Mouse (Mus musculus): Measurements from ENCODE around the gene Nudt9. TPM values are rescaled to one million over a fixed set of nuclear protein-coding genes. Genes with fewer than 3 reads are reported as not detected.
"Not testable (repeated sequence)": the region's sequence is repeated elsewhere in the genome, so short reads cannot be mapped to it uniquely, and the experiment has no call there.

Nudt9 gene
- polyA plus RNA-seq, 1 experiment from 2014 or later = 68.7 TPM

- WGBS = 35% methylated on average over 5 of the region's 5 CpGs
- H3K9me3 ChIP-seq = no peaks in the 10 kb centered on the region
- DNase-seq (ENCODE audit: low spot score) = no peak
- H3K36me3 ChIP-seq = peaks cover 3% of the 10 kb centered on the region
- H3K27me3 ChIP-seq (ENCODE audit: insufficient read depth, poor library complexity, severe bottlenecking) = no peaks in the 10 kb centered on the region
- peak overlapping the region; percentile 67 for H3K4me3 ChIP-seq
- peaks cover 39% of the 10 kb centered on the region for H3K4me1 ChIP-seq
- H3K27ac ChIP-seq = peak overlapping the region; percentile 87
Observed at GRCm38 (mm10) chr5:104022558-104022957, 23.5 kb upstream of the Nudt9 start.

DNA sequence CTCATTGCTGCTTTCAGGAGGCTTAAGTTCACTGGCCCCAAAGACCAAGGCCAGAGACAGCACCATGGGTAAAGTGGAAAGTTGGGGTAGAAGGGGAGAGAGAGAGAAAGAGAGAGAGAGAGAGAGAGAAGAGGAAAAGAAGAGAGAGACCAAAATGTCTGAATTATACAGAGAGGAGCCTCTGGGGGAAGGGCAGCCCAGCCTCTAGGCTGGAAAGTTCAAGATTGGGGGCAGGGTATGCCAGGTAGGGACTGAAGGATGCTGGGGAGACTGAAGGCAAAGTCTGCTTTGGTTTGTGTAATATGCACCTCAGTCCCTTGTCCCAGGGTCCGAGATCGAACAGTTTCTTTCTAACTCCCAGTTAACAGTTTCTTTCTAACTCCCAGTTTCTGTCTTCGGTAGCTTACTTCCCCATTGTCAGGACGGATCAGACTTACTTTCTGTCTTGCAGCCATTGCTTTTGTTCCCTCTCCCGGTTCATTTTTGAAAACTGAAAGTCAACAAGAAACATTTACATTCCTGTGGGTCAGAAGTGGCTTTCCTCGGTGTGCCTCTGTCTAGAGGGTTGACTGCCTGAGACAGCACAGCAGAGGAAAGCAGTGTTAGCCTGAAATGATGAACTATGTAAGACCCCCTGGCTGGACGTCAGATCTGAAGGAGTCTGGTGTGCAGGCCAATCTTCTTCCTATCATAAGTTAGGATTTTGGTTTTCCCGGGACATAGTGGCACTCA lies 22.7 kb upstream of the Nudt9 start:
- Histone ChIP-seq H3K4me3 (no peak overlapping the region), H3K27me3 (ENCODE audit: insufficient read depth, poor library complexity, severe bottlenecking) (no peaks in the 10 kb centered on the region), H3K36me3 (no peaks in the 10 kb centered on the region), H3K4me1 (peaks cover 39% of the 10 kb centered on the region), H3K9me3 (no peaks in the 10 kb centered on the region), H3K27ac (no peak overlapping the region)
- DNase-seq (ENCODE audit: low spot score) = no peak
- 79% methylated on average over 8 of the region's 8 CpGs for WGBS

DNA sequence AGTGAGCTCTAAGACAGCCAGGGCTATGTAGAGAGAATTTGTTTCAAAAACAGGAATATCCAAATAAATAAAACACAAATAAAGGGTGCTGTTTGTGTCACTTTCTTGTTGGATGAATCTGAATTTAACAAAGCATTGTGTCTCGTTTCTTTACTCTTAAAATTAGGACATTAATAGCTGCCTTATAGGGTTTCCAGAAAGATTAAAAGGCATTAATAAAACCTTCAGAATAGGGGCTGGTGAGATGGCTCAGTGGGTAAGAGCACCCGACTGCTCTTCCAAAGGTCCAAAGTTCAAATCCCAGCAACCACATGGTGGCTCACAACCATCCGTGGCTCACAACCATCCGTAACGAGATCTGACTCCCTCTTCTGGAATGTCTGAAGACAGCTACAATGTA lies 21.9 kb upstream of the Nudt9 start:
- 87% methylated on average over 5 of the region's 5 CpGs for WGBS
- H3K27ac ChIP-seq; H3K27me3 ChIP-seq (ENCODE audit: insufficient read depth, poor library complexity, severe bottlenecking); H3K36me3 ChIP-seq; DNase-seq (ENCODE audit: low spot score); H3K4me3 ChIP-seq; H3K9me3 ChIP-seq: not testable (repeated sequence)
- peaks cover 36% of the 10 kb centered on the region for H3K4me1 ChIP-seq

- Histone ChIP-seq H3K27ac (peak overlapping the region; percentile 44; the same call in 1 of the 2 replicates), H3K4me1 (peaks cover 31% of the 10 kb centered on the region), H3K4me3 (peak overlapping the region; percentile 15; the same call in 1 of the 2 replicates), H3K36me3 (no peaks in the 10 kb centered on the region), H3K27me3 (ENCODE audit: insufficient read depth, poor library complexity, severe bottlenecking) (no peaks in the 10 kb centered on the region), H3K9me3 (no peaks in the 10 kb centered on the region)
- no peak for DNase-seq (ENCODE audit: low spot score)
- 52% methylated on average over 11 of the region's 11 CpGs for WGBS
Observed at GRCm38 (mm10) chr5:104024762-104025161, 21.3 kb upstream of the Nudt9 start.

- 26% methylated on average over 17 of the region's 17 CpGs for WGBS
- Histone ChIP-seq H3K27me3 (ENCODE audit: insufficient read depth, poor library complexity, severe bottlenecking) (no peaks in the 10 kb centered on the region), H3K4me3 (peak overlapping the region; percentile 15; the same call in 1 of the 2 replicates), H3K4me1 (peaks cover 25% of the 10 kb centered on the region), H3K36me3 (no peaks in the 10 kb centered on the region), H3K9me3 (no peaks in the 10 kb centered on the region), H3K27ac (peak overlapping the region; percentile 44)
- no peak for DNase-seq (ENCODE audit: low spot score)
Observed at GRCm38 (mm10) chr5:104025245-104025854, 20.8 kb upstream of the Nudt9 start.

GRCm38 (mm10) chr5:104032434-104033097 lies 13.5 kb upstream of the Nudt9 start:
- H3K4me1 ChIP-seq = peaks cover 3% of the 10 kb centered on the region; the same call in 1 of the 2 replicates

DNA sequence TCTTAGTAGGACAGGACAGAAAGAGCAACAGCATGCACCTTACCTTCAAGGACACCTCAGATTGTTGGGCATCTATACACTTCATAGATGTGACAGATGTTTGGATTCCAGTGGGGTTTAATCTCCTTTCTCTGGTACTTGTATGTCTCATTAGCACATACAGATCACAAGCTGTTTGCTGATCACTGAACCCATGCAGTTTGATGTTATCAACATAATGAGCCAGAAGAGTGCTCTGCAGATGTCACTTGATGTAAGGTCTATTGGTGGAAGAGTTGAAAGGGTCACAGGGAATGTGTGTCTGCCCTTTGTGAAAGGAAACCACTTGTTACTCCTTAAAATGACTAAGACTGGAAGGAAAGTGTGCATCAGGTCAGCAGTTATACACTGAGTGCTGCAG lies 11.0 kb upstream of the Nudt9 start:
- Histone ChIP-seq H3K4me1 (peaks cover 3% of the 10 kb centered on the region; the same call in 1 of the 2 replicates), H3K9me3 (no peaks in the 10 kb centered on the region), H3K4me3 (no peak overlapping the region), H3K27me3 (ENCODE audit: insufficient read depth, poor library complexity, severe bottlenecking) (no peaks in the 10 kb centered on the region), H3K36me3 (no peaks in the 10 kb centered on the region), H3K27ac (no peak overlapping the region)
- no peak for DNase-seq (ENCODE audit: low spot score)

More at GRCm38 (mm10) chr5:104032434-104033097, 13.5 kb upstream of the Nudt9 start:
- no peaks in the 10 kb centered on the region for H3K27me3 ChIP-seq (ENCODE audit: insufficient read depth, poor library complexity, severe bottlenecking)
- H3K27ac ChIP-seq = no peak overlapping the region
- no peak for DNase-seq (ENCODE audit: low spot score)
- no peak overlapping the region for H3K4me3 ChIP-seq
- H3K36me3 ChIP-seq = no peaks in the 10 kb centered on the region
- no peaks in the 10 kb centered on the region for H3K9me3 ChIP-seq
- 66% methylated on average over 2 of the region's 2 CpGs for WGBS

DNA sequence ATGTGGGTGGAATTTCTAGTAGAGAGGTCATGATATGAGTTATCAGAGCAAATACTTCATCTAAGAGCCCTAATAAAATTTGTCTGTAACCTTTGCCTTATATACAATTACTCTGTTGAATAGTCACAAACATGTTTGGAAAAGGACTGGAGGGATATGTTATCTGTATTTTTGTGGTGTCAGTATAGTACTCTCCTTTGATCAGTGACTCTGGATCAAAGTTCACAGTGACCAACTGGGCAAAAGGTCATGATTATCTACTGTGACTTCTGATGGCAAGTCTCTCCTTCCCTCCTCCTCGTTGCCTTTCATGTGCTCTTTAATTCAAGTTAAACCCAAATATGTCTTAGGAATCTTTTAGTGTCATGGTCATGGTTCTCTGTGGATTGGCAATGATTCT lies 10.3 kb upstream of the Nudt9 start:
- H3K27ac ChIP-seq = no peak overlapping the region
- H3K36me3 ChIP-seq = no peaks in the 10 kb centered on the region
- WGBS = 43% methylated on average over 1 of the region's 1 CpGs
- no peaks in the 10 kb centered on the region for H3K4me1 ChIP-seq
- no peak for DNase-seq (ENCODE audit: low spot score)
- no peak overlapping the region for H3K4me3 ChIP-seq
- H3K27me3 ChIP-seq (ENCODE audit: insufficient read depth, poor library complexity, severe bottlenecking) = no peaks in the 10 kb centered on the region
- H3K9me3 ChIP-seq = no peaks in the 10 kb centered on the region

DNA sequence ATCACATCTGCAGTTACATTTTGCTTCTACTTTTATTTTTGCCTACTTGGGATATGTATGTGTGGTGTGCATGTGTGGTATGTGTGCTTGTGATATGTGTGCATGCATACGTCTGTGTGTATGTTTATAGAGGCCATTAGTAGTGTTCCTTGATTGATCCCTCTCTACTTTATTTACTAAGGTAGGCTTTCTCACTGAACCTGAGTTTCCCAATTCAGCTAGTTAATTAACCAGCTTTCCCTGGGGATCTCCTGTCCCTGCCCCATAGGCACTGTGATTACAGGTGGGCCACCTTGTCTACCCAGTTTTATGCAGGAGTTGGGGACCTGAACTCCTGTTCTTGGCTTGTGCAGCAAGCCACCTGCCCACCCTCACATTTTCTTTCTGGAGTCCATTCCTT lies 9.4 kb upstream of the Nudt9 start:
- 83% methylated on average over 1 of the region's 1 CpGs for WGBS
- Histone ChIP-seq H3K27ac (no peak overlapping the region), H3K36me3 (no peaks in the 10 kb centered on the region), H3K9me3 (no peaks in the 10 kb centered on the region), H3K27me3 (ENCODE audit: insufficient read depth, poor library complexity, severe bottlenecking) (no peaks in the 10 kb centered on the region), H3K4me3 (no peak overlapping the region), H3K4me1 (no peaks in the 10 kb centered on the region)
- no peak for DNase-seq (ENCODE audit: low spot score)

GRCm38 (mm10) chr5:104039154-104039932 lies 6.8 kb upstream of the Nudt9 start:
- Histone ChIP-seq H3K9me3 (no peaks in the 10 kb centered on the region), H3K4me3 (no peak overlapping the region), H3K27ac (no peak overlapping the region), H3K4me1 (peaks cover 6% of the 10 kb centered on the region; the same call in 1 of the 2 replicates), H3K27me3 (ENCODE audit: insufficient read depth, poor library complexity, severe bottlenecking) (no peaks in the 10 kb centered on the region), H3K36me3 (no peaks in the 10 kb centered on the region)
- WGBS = 58% methylated on average over 6 of the region's 6 CpGs
- DNase-seq (ENCODE audit: low spot score) = no peak

DNA sequence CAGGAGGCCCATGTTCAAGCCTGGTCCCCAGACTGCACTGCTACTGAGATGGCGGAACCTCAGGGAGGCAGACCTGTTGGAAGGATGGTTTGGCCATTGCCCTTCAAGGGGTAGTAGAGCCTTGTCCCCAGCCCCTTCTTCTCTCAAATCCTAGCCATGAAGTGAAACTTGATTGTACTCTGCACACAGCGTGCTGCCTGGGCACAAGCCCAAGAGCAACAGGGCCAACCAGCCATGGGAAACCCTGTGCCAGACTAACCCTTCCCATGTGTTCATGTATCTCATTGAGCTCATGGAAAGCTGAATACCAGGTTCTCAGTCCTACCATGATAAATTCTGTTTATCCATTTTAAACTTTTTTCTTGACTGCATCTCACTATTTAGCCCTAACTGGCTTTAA lies 3.2 kb upstream of the Nudt9 start:
- H3K36me3 ChIP-seq = no peaks in the 10 kb centered on the region
- no peaks in the 10 kb centered on the region for H3K27me3 ChIP-seq (ENCODE audit: insufficient read depth, poor library complexity, severe bottlenecking)
- WGBS = 88% methylated on average over 2 of the region's 2 CpGs
- H3K9me3 ChIP-seq = no peaks in the 10 kb centered on the region
- peaks cover 14% of the 10 kb centered on the region; the same call in 1 of the 2 replicates for H3K4me1 ChIP-seq
- DNase-seq (ENCODE audit: low spot score) = no peak
- H3K27ac ChIP-seq = no peak overlapping the region
- no peak overlapping the region for H3K4me3 ChIP-seq

DNA sequence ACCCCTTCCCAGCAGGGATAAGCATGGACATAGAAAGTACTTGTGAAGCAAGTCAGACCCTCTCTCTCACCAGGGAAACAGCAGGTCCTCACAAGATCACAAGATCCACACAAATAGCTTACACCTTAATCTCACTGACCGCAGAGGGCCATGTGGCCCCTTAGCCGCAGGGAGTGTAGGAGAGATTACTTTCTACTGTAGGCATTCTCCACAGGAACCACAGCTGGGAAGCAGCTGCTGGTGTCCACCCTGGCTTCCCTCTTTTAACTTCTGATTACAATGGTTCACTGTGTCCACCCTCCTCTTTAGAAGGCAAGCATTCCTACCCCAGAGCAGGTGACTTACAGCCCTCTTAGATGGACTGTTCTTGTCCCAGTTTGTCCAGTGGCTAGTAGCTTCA lies 2.4 kb upstream of the Nudt9 start:
- H3K27me3 ChIP-seq (ENCODE audit: insufficient read depth, poor library complexity, severe bottlenecking) = no peaks in the 10 kb centered on the region
- no peak for DNase-seq (ENCODE audit: low spot score)
- peaks cover 17% of the 10 kb centered on the region; the same call in 1 of the 2 replicates for H3K4me1 ChIP-seq
- H3K9me3 ChIP-seq = no peaks in the 10 kb centered on the region
- H3K4me3 ChIP-seq = no peak overlapping the region
- no peak overlapping the region for H3K27ac ChIP-seq
- no peaks in the 10 kb centered on the region for H3K36me3 ChIP-seq
- 27% methylated on average over 2 of the region's 2 CpGs for WGBS

Measured in heart, embryonic 10.5 days (tissue).